Mouse (Mus musculus): ENCODE results near the gene Cyp39a1. TPM values are rescaled to one million over a fixed set of nuclear protein-coding genes. Genes with fewer than 3 reads are reported as not detected.

The Cyp39a1 gene
- polyA plus RNA-seq, 1 experiment from 2014 or later, result 32.7 TPM

DNA sequence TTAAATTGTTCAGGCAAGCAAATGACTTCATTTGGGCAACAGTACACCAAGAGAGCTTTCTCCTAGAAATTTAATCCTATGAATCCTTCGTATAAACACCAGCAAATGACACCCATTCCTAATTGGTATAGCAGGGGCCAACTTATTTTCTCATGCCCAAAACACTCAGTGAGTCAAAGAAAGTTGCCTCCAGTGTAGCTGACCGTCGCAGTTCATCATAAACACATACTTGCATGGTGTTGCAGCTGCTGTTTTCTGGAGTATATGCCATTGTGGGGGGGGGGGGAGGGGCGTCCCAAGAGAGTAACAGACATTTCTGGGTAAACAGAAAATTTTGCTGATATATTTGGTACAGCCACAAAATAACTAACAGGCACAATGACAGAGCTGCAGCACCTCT lies 67.0 kb downstream of the Cyp39a1 start:
- no peak overlapping the region for H3K4me2 ChIP-seq
- WGBS, result 88% methylated on average over 4 of the region's 4 CpGs
- H3K4me3 ChIP-seq (replicated peaks), result no peak overlapping the region
- H3K9me3 ChIP-seq, result no peaks in the 10 kb centered on the region
- no peak overlapping the region for H3K9ac ChIP-seq
- peaks cover 13% of the 10 kb centered on the region; the same call in 1 of the 2 replicates for H3K36me3 ChIP-seq (replicated peaks)
- no peaks in the 10 kb centered on the region for H3K27me3 ChIP-seq
- H3K4me1 ChIP-seq, result no peaks in the 10 kb centered on the region
- no peak for ATAC-seq (ENCODE audit: low FRiP score)
- no peak overlapping the region for H3K27ac ChIP-seq

DNA sequence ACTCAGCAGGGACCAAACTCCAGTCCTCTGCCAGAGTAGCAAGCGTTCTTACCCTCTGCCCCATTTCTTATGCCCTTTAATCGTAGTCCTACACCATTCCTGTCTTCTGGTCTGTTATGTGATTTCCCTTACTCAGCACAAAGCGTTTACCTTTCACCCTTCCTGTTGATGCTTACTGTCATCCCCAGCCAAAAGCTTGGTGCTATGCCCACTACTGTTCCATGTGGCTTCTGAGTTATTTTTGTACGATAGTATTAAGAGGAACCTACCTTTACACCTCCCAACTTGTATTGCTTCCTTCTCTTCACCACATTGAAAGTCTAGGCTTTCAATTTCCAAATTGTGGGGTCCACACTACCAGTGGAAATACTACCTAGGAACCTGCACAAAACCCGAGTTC lies 76.7 kb downstream of the Cyp39a1 start:
- H3K27ac ChIP-seq, result no peak overlapping the region
- H3K4me1 ChIP-seq, result no peaks in the 10 kb centered on the region
- 82% methylated on average over 5 of the region's 5 CpGs for whole genome bisulfite sequencing
- no peaks in the 10 kb centered on the region for H3K9me3 ChIP-seq
- ATAC-seq (ENCODE audit: low FRiP score), result no peak
- no peak overlapping the region for H3K4me3 ChIP-seq (replicated peaks)
- no peak overlapping the region for H3K9ac ChIP-seq
- H3K36me3 ChIP-seq (replicated peaks), result 0 out of 2 replicates have a peak, but pooled peaks cover 3% of the 10 kb centered on the region
- no peak overlapping the region for H3K4me2 ChIP-seq
- H3K27me3 ChIP-seq, result no peaks in the 10 kb centered on the region

DNA sequence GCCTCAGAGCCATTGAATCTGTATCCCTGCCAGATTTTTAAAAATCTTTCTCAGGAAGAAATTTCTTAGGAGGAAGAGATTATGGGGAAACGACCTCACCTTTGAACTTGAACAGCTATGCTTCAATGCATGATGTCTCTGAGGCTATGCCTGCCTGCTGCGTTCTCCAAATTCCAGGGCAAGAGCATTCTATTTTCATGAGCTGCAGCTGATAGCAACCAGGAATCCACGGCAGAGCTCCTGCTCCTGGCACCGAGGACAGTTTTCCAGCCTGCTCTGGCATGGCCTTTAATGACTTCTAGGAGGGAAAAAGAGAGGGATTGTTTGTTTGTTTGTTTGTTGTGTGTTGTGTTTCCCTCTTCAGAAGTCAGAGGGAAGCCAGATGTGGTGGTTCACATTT lies 77.2 kb downstream of the Cyp39a1 start:
- no peak for ATAC-seq (ENCODE audit: low FRiP score)
- 68% methylated on average over 4 of the region's 4 CpGs for WGBS
- no peak overlapping the region for H3K27ac ChIP-seq
- no peaks in the 10 kb centered on the region for H3K9me3 ChIP-seq
- H3K4me2 ChIP-seq, result no peak overlapping the region
- 0 out of 2 replicates have a peak, but pooled peaks cover 3% of the 10 kb centered on the region for H3K36me3 ChIP-seq (replicated peaks)
- H3K27me3 ChIP-seq, result no peaks in the 10 kb centered on the region
- H3K9ac ChIP-seq, result no peak overlapping the region
- no peak overlapping the region for H3K4me3 ChIP-seq (replicated peaks)
- H3K4me1 ChIP-seq, result no peaks in the 10 kb centered on the region

DNA sequence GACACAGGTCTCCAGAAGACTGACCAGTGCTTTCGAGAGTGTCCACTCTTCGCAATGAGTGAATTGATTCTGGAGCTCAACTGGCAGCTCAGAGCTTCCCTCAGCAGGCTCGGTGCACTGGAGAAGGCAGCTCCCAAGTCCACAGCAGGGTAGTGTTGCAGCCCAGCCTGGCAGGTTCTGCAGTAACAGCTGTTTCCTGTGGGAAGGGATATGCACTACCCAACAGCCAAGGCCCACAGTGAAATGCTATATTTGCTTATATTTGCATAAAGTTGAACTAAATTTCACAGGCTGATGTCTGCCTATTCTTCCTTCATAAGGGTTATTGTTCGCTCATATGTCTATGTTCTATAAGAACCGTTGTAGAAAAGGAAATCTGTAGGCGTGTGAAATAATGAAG lies 83.9 kb downstream of the Cyp39a1 start:
- Histone ChIP-seq H3K9ac (no peak overlapping the region), H3K9me3 (no peaks in the 10 kb centered on the region), H3K4me2 (no peak overlapping the region), H3K4me1 (no peaks in the 10 kb centered on the region), H3K4me3 (replicated peaks) (no peak overlapping the region), H3K27me3 (no peaks in the 10 kb centered on the region), H3K36me3 (replicated peaks) (peaks cover 3% of the 10 kb centered on the region; the same call in 1 of the 2 replicates), H3K27ac (no peak overlapping the region)
- 96% methylated on average over 6 of the region's 6 CpGs for WGBS
- ATAC-seq (ENCODE audit: low FRiP score), result no peak

DNA sequence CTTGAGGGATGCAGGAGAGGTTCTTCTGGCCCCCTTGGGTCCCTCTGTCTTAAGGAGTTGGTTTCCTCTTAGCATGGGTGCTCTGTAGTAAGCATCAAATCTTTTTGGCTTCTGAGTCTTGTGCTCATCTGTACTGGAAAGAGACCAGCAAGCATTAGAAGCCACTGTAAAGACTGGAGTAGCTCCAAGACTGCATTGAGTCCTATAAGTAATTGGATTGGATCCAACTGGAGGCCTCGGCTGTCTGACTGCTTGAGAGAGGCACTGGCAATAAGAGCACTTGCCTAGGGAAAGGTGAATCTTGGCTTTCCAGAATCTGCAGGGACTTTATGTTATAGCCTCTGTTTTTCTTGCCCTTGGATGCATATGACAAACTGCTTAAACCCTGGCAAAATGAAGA lies 85.6 kb downstream of the Cyp39a1 start:
- no peak overlapping the region for H3K27ac ChIP-seq
- no peaks in the 10 kb centered on the region for H3K4me1 ChIP-seq
- H3K4me3 ChIP-seq (replicated peaks), result no peak overlapping the region
- no peaks in the 10 kb centered on the region for H3K9me3 ChIP-seq
- no peaks in the 10 kb centered on the region; the same call in 1 of the 2 replicates for H3K36me3 ChIP-seq (replicated peaks)
- no peak overlapping the region for H3K4me2 ChIP-seq
- 82% methylated on average over 1 of the region's 1 CpGs for WGBS
- H3K27me3 ChIP-seq, result no peaks in the 10 kb centered on the region
- no peak for ATAC-seq (ENCODE audit: low FRiP score)
- no peak overlapping the region for H3K9ac ChIP-seq

DNA sequence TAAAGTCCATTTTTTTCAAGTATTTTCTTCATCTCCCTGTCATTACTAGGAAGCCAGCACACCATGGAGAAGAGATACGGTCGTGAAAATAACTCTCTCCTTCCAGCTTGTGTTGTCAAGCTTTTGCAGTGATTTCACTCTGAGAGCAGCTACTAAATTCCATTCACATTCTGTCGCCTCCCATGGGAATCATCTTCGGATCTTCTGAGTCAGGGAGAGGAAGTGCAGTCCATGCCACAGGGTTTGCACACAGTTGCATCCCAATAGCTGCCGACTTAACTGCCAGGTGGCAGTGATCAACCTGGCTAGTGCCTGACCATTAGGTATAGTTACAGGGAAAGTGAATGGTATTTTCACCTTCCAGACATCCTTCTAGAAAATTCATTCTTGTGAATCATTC lies 87.5 kb downstream of the Cyp39a1 start:
- Histone ChIP-seq H3K9ac (no peak overlapping the region), H3K27ac (no peak overlapping the region), H3K4me1 (no peaks in the 10 kb centered on the region), H3K4me2 (no peak overlapping the region), H3K27me3 (no peaks in the 10 kb centered on the region), H3K9me3 (no peaks in the 10 kb centered on the region), H3K36me3 (replicated peaks) (no peaks in the 10 kb centered on the region; the same call in 1 of the 2 replicates), H3K4me3 (replicated peaks) (no peak overlapping the region)
- 78% methylated on average over 5 of the region's 5 CpGs for WGBS
- ATAC-seq (ENCODE audit: low FRiP score), result no peak

DNA sequence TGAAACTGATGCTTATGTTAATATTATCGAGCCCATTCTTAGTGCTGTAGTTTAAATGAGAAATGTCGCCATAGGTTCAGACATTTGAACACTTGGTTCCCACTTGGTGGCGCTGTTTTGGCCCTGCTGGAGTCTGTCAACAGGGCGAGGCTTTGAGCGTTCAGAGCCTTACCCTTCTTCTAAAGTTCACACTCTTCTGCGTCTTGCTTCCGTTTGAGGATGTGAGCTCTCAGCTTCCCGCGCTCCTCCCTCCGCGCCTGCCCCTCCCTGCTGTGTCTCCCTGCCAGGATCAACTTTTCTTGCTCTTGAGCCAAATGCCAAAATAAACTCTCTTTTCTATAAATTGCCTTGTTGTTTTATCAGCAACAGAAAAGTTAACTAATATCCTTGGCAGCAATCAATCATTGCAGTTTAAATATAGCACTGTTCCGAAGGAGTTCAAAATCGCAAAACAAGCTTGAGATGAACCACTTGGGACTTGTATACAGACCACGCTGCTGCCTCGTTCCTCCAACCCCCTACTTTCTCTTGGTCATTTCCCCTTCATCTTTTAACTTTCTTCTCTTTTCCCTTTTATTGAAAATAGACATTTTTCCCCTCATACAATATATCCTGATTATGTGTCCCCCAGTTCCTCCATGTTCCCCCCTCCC lies 91.5 kb downstream of the Cyp39a1 start:
- WGBS, result 69% methylated on average over 15 of the region's 15 CpGs

DNA sequence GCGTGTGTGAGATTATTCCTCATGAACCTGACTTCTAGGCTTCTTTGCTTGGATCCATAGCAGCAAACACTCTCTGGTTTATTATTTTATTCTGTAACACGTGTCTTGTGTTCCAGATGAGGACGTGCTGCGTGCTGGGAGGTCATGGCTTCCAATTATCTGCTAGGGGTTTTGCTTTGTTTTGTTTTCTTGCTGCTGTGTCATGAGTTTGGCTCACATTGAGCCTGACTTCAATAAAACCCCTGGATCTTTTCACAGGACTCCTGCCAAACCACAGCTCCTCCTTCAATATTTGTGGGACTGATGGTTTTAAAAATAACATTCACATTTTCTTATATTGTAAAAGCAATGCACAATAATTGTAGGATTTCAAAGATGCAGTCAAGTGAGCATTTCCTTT lies 117.3 kb downstream of the Cyp39a1 start:
- H3K4me1 ChIP-seq, result no peaks in the 10 kb centered on the region
- 81% methylated on average over 4 of the region's 4 CpGs for WGBS
- H3K27ac ChIP-seq, result no peak overlapping the region

More for the DNA sequence above, 91.5 kb downstream of the Cyp39a1 start:
- H3K36me3 ChIP-seq (replicated peaks), result no peaks in the 10 kb centered on the region
- H3K4me1 ChIP-seq, result no peaks in the 10 kb centered on the region
- H3K27me3 ChIP-seq, result no peaks in the 10 kb centered on the region
- no peak overlapping the region for H3K4me2 ChIP-seq
- ATAC-seq (ENCODE audit: low FRiP score), result no peak
- H3K27ac ChIP-seq, result no peak overlapping the region
- no peaks in the 10 kb centered on the region for H3K9me3 ChIP-seq
- H3K4me3 ChIP-seq (replicated peaks), result no peak overlapping the region
- H3K9ac ChIP-seq, result no peak overlapping the region

DNA sequence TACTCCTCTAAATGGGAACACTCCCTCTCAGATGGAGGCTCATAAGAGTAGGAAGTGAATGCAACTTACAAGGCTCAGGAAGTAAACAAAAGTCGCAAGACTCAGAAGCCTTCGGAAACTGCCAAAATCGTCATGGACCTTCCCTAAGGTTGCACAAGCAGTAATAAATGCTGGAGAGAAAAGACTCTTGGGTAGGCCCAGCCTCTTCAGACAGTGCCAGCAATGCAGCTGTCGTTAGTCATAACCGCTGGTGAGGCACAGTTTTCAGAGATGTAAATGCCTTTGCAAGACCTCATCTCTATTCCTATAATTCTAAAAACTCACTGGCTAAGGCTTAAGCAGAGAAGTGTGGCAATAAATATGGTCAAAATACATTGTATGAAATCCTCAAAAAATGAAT lies 121.0 kb downstream of the Cyp39a1 start:
- H3K4me2 ChIP-seq, result no peak overlapping the region
- ATAC-seq (ENCODE audit: low FRiP score), result no peak
- H3K4me1 ChIP-seq, result no peaks in the 10 kb centered on the region
- H3K36me3 ChIP-seq (replicated peaks), result no peaks in the 10 kb centered on the region
- H3K27me3 ChIP-seq, result no peaks in the 10 kb centered on the region
- H3K4me3 ChIP-seq (replicated peaks), result no peak overlapping the region
- no peak overlapping the region for H3K27ac ChIP-seq
- H3K9ac ChIP-seq, result no peak overlapping the region
- H3K9me3 ChIP-seq, result no peaks in the 10 kb centered on the region
- WGBS, result 89% methylated on average over 5 of the region's 5 CpGs

More for the DNA sequence above, 117.3 kb downstream of the Cyp39a1 start:
- no peaks in the 10 kb centered on the region for H3K27me3 ChIP-seq
- no peak overlapping the region for H3K9ac ChIP-seq
- no peak overlapping the region for H3K4me3 ChIP-seq (replicated peaks)
- H3K9me3 ChIP-seq, result no peaks in the 10 kb centered on the region
- no peak for ATAC-seq (ENCODE audit: low FRiP score)
- H3K36me3 ChIP-seq (replicated peaks), result no peaks in the 10 kb centered on the region
- no peak overlapping the region for H3K4me2 ChIP-seq

DNA sequence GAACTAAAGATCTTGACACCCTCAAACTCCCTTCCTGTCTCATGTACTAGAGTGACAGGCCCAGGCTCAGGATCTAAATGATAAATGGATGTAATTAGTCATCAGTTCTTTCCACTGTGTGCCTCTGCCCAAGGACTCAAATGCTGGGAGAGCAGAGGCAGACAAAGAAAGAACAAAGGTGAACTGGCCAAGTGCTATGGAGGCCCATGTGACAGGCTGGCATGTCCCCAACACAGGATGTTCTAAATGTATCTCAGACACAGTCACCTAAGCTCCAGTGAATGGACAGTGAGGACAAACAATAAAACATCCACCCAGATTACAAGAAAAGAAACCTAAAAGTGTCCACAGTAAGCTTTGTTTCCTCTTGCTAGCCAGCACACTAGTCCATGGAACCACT lies 122.2 kb downstream of the Cyp39a1 start:
- Histone ChIP-seq H3K4me3 (replicated peaks) (no peak overlapping the region), H3K9me3 (no peaks in the 10 kb centered on the region), H3K27me3 (no peaks in the 10 kb centered on the region), H3K9ac (no peak overlapping the region), H3K27ac (no peak overlapping the region), H3K36me3 (replicated peaks) (no peaks in the 10 kb centered on the region), H3K4me1 (no peaks in the 10 kb centered on the region), H3K4me2 (no peak overlapping the region)
- no peak for ATAC-seq (ENCODE audit: low FRiP score)

DNA sequence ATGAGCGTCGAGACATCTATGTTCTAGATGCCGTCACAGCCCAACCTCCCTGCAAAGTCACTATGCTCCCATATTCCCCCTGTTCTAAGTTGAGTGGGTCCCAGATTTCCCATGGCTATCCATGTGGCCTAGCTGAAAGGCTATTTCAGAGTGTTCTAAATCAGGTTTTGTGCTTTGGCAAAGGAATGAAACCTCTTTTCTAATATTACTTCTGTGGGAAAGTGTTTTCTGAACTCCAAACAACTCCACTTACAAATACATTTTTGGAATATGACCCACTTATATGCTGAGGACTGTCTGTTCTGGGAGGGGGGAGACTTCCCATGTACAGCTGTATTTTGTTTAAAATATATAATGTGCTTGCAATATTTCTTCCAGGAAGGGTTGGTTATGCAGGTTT lies 124.5 kb downstream of the Cyp39a1 start:
- 93% methylated on average over 3 of the region's 3 CpGs for WGBS
- Histone ChIP-seq H3K27ac (no peak overlapping the region), H3K36me3 (replicated peaks) (no peaks in the 10 kb centered on the region), H3K9ac (no peak overlapping the region), H3K4me2 (no peak overlapping the region), H3K9me3 (no peaks in the 10 kb centered on the region), H3K4me1 (no peaks in the 10 kb centered on the region), H3K27me3 (no peaks in the 10 kb centered on the region), H3K4me3 (replicated peaks) (no peak overlapping the region)
- no peak for ATAC-seq (ENCODE audit: low FRiP score)

DNA sequence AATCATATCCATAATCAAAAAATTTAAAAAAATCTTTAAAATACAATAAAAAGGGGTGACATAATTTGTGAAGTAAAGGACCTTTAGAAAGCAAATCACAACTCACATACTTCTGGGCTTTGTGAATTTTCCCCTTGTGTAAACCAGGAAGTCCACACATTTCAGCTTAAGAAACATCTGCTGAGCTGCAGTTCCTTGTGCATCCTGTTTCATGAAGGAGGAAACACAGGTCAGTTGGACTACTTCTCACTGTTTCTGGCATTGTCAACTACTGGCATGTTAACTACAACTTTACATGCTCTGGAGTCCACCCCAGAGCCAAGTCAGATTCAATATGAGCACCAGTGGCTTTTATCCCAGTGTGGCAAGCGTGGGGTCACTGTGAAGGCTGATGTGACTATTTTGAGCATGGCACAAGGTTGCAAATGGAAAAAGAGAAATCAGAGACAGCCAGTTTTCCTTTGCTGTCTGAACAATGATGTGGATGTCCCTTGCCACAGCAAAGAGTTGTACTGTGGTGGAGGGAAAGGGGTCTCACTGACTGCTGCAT lies 127.6 kb downstream of the Cyp39a1 start:
- H3K9ac ChIP-seq, result no peak overlapping the region
- H3K4me2 ChIP-seq, result no peak overlapping the region
- H3K27ac ChIP-seq, result no peak overlapping the region
- H3K36me3 ChIP-seq (replicated peaks), result no peaks in the 10 kb centered on the region
- no peak overlapping the region for H3K4me3 ChIP-seq (replicated peaks)
- no peaks in the 10 kb centered on the region for H3K4me1 ChIP-seq
- no peaks in the 10 kb centered on the region for H3K27me3 ChIP-seq
- 71% methylated on average over 1 of the region's 1 CpGs for WGBS
- ATAC-seq (ENCODE audit: low FRiP score), result no peak
- no peaks in the 10 kb centered on the region for H3K9me3 ChIP-seq
